Mouse (Mus musculus): Measurements from ENCODE around the gene Hexim1.

Gene Hexim1

GRCm38 (mm10) chr11:103116008-103116818, at the start of gene Hexim1:
Gene Hexim1 (plus strand): TSS chr11:103116231.
- peak; percentile 99 for DNase-seq (ENCODE audit: low spot score)

GRCm38 (mm10) chr11:103067051-103067361, 49.0 kb upstream of the Hexim1 start:
- no peak for DNase-seq (ENCODE audit: low spot score)

- no peak for DNase-seq (ENCODE audit: low spot score)
Measured at GRCm38 (mm10) chr11:103067457-103068001, 48.5 kb upstream of the Hexim1 start.

- no peak for DNase-seq (ENCODE audit: low spot score)
Measured at GRCm38 (mm10) chr11:103068272-103068671, 47.8 kb upstream of the Hexim1 start.

- no peak for DNase-seq (ENCODE audit: low spot score)
Measured at GRCm38 (mm10) chr11:103068884-103069283, 47.1 kb upstream of the Hexim1 start.

- no peak for DNase-seq (ENCODE audit: low spot score)
Measured at GRCm38 (mm10) chr11:103069731-103070130, 46.3 kb upstream of the Hexim1 start.

GRCm38 (mm10) chr11:103070322-103070880, 45.6 kb upstream of the Hexim1 start:
- no peak for DNase-seq (ENCODE audit: low spot score)

GRCm38 (mm10) chr11:103073671-103074070, 42.4 kb upstream of the Hexim1 start:
- DNase-seq (ENCODE audit: low spot score) = no peak

- DNase-seq (ENCODE audit: low spot score) = no peak
Measured at GRCm38 (mm10) chr11:103074121-103074650, 41.8 kb upstream of the Hexim1 start.

GRCm38 (mm10) chr11:103074796-103075323, 41.2 kb upstream of the Hexim1 start:
- no peak for DNase-seq (ENCODE audit: low spot score)

- no peak for DNase-seq (ENCODE audit: low spot score)
Measured at GRCm38 (mm10) chr11:103076010-103076409, 40.0 kb upstream of the Hexim1 start.

- DNase-seq (ENCODE audit: low spot score) = no peak
Measured at GRCm38 (mm10) chr11:103076581-103076980, 39.5 kb upstream of the Hexim1 start.

- DNase-seq (ENCODE audit: low spot score) = no peak
Measured at GRCm38 (mm10) chr11:103078131-103078530, 37.9 kb upstream of the Hexim1 start.

GRCm38 (mm10) chr11:103080323-103081091, 35.5 kb upstream of the Hexim1 start:
- DNase-seq (ENCODE audit: low spot score) = no peak

- no peak for DNase-seq (ENCODE audit: low spot score)
Measured at GRCm38 (mm10) chr11:103081631-103082030, 34.4 kb upstream of the Hexim1 start.

GRCm38 (mm10) chr11:103093306-103093705, 22.7 kb upstream of the Hexim1 start:
- no peak for DNase-seq (ENCODE audit: low spot score)

- no peak for DNase-seq (ENCODE audit: low spot score)
Measured at GRCm38 (mm10) chr11:103093862-103094833, 21.9 kb upstream of the Hexim1 start.

- no peak for DNase-seq (ENCODE audit: low spot score)
Measured at GRCm38 (mm10) chr11:103095107-103095670, 20.8 kb upstream of the Hexim1 start.

GRCm38 (mm10) chr11:103095801-103096200, 20.2 kb upstream of the Hexim1 start:
- DNase-seq (ENCODE audit: low spot score) = no peak
